Mouse (Mus musculus): ENCODE measurements around the gene Tcap.
"Not testable (repeated sequence)": the region's sequence is repeated elsewhere in the genome, so short reads cannot be mapped to it uniquely, and the experiment has no call there.

Tcap gene

DNA sequence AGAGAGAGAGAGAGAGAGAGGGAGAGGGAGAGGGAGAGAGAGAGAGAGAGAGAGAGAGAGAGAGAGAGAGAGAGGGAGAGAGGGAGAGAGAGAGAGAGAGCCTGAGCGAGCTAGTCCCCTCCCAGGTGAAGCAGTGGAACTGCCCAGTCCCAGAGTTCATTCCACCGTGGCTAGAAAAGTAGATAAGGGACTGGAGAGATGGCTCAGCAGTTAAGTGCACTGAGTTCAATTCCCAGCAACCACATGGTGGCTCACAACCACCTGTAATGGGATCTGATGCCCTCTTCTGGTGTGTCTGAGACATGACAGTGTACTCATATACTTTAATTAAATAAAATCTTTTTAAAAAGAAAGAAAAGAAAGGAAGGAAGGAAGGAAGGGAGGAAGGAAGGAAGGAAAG lies 1.2 kb upstream of the Tcap start:
- DNase-seq, result not testable (repeated sequence)

DNA sequence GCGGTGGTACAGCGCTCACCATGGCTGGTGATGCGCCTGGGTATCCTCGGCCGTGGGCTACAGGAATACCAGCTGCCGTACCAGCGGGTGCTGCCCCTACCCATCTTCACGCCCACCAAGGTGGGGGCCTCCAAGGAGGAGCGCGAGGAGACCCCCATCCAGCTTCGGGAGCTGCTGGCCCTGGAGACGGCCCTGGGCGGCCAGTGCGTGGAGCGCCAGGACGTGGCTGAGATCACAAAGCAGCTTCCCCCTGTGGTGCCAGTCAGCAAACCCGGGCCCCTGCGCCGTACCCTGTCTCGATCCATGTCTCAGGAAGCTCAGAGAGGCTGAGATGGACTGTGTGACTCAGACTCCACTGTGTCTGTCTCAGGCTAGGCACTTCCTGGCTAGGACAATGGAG lies 605 bp downstream of the Tcap start:
- DNase-seq, result no peak

DNA sequence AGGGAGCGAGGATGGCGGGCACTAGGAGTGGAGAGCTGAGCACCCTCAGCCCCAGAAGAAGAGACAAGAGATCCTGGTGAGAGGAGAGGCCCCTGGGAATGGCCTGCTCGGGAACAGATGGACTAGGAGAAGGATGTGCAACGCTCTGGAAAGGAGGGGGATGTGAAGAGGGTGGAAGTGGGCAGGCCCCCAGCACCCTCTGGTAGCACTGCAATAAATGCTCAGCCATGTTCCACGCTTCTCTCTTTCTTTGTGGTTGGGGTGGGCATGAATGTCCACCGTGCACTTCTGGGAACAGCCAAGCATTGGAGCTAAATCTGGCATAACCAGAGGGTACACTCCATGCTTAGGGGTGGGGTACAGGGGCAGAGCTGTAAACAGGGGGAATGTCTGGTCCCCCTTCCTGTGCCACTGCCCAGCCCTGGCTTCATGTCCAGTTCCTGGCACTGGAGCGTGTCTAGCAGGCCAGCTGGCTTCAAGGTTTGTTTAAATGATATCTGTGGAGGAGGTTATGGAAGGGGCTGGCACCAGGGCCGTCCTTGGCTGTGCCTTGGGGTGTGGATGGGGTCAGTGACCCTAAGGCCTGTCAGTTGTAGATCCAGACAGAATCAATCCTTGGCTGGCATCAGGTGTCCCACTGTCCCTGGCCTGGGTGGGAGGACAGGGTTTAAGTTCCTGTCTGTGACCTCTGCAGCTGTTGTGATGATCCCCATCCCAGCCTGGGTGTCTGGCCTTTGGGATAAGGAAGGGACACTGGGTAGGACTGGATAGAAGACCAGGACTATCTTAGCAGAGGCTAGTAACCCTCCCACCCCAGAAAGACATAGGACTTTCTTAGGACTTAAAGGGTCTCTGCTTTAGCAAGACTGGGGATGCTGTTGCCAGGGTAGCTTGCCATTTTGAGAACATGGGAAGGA lies 1.4 kb downstream of the Tcap start:
- DNase-seq, result no peak

DNA sequence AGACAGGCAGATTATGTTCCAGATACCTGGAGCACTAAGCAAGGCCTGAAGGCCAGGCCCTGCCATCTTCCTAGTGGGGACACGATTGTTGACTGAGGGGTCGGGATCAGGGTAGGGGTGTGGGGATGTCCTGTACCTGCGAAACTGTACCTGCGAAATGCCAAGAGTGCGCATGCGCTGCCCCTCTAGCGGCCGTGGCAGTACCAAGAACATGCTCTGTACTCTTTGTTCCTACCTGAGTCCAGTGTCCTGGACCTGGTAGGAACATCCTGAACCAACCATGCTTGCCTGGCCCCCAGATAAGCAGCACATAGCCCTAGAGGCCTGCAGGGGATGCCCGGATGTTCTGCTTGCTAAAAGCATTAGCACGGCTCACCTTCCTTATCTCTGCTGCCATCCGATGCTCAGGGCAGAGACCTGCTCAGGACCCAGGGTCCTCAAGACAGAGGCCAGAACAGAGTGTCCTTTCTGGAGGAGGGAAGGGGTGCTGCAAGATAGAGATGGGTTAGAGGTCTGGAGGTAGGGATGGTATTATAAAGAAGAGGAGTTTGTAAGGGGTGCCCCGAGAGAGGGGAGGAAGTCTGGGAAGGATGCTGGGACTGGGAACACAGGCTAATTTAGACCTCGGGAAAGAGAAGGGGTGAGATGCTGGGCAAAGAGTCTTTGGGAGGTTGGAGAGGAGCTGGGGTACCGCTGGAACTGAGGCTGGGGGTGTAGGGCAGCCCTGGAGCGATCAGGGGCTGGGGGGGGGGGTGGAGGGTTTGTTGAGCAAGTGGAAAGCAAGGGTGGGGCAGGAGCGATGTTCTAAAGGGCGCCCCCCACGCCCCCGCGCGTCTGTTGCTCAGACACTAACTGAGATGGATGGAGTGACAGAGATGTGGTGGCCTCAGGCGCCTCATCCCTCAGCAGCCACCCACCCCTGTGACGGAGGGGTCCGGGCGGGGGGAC lies 2.3 kb downstream of the Tcap start, which contains the start of gene Pnmt:
Gene Pnmt, plus strand, starts transcription at position 813 of the 948 bp plus-strand sequence.
- DNase-seq, result no peak

DNA sequence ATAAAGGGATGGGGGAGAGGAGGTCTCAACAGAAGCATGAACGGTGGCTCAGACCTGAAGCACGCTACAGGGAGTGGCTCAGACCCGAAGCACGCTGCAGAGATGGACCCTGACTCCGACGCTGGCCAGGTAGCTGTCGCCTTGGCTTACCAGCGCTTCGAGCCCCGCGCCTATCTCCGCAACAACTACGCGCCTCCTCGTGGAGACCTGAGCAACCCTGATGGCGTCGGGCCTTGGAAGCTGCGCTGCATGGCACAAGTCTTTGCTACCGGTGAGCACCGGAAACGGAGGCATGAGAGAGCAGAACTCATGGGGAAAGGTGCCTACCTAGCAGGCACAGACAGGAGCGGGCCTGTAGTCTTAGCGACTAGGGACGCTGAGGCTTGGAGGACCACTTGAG lies 3.0 kb downstream of the Tcap start:
- no peak for DNase-seq

DNA sequence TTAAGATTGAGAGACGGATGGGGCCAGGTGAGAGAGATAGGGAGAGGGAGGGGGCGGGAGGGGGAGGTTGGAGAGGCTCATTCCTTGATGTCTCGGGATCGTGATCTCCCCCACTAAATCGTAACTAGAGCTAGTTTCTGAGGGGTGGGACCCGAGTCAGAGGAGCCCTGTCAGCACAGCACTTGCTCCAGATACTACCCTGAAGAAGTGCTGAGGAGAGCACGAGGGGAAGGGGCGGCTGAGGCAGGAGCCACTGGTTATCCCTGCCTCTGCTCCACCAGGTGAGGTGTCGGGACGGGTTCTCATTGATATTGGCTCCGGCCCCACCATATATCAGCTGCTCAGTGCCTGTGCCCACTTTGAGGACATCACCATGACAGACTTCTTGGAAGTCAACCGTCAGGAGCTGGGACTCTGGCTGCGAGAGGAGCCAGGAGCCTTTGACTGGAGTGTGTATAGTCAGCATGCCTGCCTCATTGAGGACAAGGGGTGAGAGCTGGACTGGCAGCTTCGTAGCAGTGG lies 3.5 kb downstream of the Tcap start:
- DNase-seq, result no peak

DNA sequence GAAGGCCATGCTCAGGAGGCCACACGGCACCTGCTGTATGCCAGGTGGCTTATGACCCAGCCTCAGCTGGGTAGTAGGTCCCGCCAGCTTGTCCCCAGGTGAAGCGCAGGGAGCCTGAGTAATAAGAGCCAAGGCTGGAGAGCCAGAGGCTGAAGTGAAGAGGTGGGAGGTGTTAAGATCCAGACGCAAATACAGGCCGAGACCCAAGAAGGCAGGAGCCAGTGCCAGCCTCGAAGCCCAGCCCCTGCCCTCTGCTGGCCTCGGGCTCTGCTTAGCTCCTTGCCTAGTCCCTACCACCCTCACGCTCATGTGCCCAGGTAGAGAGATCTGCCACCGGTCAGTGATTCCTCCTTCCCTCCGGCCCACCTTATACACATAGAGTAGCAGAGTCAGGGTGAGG lies 4.7 kb downstream of the Tcap start:
- no peak for DNase-seq

DNA sequence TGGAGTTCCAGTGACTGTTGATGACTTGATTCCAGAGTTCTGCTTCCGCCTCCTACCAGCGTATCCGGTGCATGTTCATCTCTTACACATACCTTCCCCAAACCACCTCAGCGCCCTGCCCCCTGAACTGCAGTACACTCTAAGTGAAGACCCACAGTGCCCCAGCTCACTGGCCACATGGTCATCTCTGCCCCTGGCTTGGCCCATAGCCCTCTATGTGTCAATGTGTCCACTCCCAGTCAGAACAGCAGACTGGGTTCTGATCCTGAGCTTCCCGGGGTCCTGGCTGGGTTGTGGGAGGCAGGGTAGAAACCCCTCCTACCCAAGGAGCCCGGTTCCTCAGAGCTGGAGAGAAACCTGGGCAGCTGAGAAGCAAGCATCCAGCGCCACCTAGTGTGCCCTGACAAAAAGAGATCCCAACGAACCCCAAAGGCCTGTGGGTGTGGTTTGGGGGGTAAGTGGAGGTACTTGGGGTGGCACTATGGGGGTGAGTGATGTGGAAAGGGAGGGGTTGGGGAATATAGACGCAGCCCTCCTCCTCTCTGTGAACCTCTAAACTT lies 5.7 kb downstream of the Tcap start:
- peak; percentile 54 to 56 for DNase-seq

DNA sequence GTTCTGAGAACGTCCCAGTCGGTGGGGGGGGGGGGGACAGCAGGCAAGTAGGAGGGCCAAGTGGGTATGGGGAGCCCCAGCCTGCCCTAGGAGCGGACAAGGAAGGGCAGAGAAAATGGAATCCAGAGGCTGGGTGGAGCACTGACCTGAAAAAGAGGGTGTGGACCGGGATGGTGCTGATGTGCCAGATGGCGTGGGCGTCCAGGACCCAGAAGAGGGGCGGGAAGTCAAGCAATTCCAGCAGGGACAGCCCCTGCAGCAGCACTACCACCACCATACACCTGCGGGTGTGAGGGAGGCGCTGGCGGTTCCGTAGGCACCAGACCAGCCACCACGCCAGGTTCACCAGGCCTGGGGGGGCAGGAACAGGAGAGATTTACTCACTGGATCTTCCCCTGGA lies 6.5 kb downstream of the Tcap start:
- no peak for DNase-seq

DNA sequence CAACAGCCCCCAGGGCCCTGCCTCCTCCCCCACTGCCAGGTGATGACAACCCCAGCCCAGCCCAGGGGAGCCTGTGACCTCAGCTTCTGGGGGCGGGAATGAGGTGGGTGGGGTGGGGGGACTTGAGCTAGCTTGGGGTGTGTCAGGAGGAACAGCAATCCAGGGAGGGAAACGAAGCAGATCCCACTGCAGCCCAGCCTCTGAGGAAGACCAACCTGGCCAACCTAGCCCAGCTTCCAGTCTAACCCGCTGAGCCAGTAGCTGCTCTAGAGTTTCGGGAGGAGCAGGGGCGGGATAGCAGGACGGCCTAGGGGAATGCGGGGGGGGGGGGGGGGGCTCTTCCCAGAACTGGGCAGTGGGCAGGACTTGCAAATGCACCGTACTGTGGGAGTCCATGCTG lies 8.4 kb downstream of the Tcap start:
- no peak for DNase-seq

DNA sequence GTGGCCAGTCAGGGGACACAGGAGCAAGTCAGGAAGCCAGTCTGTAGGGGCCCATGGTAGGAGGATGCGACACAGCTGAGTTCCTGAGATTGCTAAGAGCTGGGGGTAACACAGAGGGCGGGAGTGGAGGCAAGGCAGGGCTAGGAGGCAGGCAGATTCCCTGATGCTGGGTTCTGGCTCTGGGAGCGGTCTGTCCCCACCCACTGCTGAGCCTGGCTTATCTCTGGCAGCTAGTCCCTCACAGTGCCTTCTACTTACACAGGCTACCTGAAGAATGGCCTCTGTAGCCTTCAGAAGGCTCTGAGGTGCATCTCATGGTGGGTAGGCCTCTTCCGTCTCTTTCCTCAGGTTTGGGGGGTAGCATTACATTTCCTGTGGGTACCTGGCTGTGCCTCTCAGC lies 9.0 kb downstream of the Tcap start:
- no peak for DNase-seq

DNA sequence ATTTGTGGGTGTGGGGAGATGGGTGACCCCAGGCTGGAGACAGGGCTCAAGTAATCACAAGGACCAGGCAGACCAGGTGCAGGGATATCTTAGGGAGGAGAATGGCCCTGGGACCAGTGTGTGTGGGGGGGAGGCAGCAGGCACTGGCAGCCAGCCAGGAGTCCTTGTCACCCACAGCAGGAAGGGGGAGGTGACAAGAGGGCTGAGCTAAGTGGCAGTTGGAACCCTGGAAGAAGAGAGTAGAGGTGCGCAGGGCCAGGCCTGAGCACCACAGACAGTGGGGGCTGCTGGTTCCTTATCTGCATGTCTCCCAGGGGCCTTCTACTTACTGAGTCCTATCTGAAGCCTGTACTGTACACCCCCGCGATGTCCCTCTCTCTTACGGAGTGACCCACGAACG lies 9.7 kb downstream of the Tcap start:
- no peak for DNase-seq

DNA sequence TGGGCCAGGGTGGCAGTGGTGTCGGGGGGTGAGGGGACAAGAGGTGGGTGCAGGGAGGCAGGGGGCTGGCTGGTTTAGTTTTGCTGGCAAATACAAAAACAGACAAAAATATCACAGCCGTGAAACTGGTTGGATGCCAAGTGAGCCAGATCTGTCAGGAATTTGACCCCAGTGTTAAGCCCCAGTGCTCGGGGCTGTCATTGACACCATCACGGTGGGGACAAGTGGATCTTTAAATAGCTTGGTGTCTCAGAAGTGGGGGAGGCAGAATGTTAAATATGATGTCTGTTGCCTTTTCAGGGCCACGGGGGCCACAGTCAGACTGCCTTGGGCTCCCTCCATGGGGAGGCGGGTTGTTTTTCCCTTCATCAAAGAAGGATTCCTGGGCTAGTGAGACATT lies 10.7 kb downstream of the Tcap start:
- DNase-seq, result no peak

DNA sequence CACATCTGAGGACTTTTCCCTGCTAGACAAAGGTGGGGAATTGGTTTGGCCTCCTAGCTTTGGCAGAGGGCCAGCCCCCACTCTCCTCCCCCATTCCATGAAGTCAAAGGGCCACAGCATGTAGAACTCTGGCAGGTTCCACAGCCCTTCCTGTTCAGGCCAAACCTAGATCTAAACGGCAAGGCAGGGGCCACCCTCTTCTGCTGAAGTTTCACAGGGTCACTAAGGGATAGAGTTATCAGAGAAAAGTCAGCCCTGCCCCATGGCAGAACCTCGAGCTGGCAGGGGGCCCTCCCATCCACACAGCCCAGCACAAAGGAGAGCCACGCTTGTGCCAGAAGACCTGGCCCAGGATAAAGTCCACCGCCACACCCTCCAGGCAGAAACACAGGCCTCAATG lies 11.4 kb downstream of the Tcap start:
- no peak for DNase-seq

DNA sequence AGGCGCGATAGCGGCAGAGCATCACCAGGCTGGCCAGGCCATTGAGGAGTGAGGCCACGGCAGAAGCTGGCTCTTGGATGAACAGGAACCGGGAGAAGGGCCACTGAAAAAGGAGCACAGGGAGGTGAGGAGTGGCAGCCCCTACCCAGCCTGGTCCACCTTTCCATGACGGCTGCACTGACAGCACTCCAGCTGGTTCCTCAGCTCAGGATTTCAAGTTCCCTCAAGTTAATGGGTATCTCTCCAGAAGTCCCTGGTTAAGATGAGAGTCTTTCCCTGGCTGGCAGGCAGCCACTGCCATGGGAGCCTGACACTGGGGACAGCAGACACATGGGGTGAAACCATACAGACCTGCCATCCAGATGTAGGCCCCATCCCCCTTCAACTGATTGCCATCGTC lies 14.3 kb downstream of the Tcap start:
- no peak for DNase-seq

DNA sequence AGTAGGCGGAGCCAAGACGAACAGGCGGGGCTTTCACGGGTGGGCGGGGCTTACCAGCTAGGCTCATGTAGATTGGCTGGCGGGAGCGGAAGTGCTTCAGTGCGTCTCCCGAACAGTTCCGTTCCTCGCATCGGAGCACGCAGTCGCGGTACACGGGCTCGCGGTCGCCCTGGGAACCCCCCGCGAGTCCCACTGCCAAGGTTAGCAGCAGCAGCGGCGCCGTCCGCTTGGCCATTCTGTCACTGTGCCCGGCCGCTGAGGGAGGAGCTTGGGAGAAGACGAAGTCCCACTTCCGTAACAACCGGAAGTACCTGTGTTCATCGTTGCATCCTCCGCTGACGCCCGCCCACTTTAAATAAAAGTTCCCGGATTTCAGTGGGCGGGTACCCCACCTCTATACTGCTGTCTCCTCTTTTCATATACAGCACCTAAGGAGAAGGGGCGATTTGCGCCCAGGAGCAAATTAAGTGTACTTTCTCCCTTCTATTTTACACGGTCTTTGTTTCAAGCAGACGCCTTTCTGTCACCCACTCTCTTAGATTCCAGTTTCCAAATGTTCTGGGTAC lies 16.6 kb downstream of the Tcap start, which contains the start of gene Pgap3:
Gene Pgap3, minus strand, starts transcription at position 330 of the 566 bp plus-strand sequence.
- peak; percentile 92 to 93 for DNase-seq

DNA sequence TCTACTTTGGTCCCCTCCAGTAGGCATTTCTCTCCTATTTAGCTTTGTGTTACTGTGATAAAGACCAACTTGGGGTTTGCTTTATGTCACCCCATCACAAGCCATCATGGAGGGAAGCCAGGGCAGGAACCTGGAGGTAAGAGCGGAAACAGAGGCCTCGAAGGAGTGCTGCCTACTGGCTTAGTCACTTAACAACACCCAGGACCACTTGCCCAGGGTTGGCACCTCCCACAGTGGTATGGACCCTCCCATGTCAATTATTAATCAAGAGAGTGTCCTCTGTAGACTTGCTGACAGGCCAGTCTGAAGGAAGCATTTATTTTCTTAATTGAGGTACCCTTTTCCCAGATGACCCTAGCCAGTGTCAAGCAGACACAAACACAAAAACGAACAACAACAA lies 17.2 kb downstream of the Tcap start:
- DNase-seq, result peak in 1 of 2 experiments; percentile 27

DNA sequence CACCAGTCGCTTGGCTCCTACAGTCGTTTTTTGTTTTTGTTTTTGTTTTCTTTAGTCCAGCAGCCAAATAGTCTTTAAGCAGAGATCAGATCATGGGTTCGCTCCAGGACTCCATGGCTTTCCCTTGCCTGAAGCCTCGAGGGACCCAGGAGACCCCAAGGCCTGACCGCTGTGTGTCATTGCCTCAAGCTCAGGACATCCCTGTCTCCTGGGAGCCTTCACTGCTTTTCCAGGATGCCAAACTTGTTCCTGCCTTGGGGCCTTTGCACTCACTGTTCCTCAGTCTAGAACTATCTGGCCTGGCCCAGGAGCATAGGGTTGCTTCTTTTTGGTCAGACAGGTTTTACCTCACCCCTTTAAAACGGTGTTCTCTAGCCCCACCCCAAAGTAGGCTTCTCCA lies 23.0 kb downstream of the Tcap start:
- no peak for DNase-seq

DNA sequence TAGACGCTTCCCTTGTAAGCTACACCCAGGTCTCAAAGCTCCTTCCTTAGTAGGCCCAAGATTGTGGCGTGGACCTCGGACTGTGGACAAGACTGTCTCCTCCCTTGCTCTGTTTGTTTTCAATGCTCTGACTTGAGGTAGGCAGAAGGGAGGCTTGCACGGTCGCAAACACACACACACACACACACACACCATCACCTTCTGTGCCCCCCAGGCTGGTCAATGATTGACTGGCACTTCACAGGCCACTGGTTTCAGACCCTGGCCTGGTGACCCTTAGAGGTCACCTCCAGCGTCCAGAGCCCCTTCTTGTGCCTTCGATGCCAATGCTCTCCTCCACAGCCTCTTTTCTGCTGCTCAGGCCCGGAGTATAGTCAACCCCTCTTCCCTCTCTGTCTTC lies 25.3 kb downstream of the Tcap start:
- no peak for DNase-seq

DNA sequence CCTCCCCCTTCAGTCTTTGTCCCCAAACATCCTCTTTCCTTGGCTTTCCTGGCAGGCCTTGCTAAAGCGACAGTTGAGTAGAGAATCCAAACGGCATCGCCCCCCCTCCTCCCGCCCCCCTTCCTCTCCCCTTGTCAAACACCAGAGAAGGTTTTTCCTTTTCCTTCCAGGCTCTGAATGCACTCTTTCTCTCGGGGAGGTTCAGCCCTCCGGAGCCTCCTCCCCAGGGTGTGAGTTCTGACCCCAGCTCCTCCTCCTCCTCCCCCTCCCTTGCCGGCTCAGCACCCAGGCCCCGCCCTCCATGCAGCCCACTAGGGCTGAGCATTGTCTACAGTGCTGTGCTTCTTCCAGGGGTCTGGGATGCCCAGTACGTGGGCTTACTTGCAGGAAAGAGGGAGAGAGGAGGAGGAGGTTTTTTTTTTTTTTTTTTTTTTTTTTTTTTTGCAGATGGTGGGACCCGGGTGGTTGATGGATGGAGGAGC lies 25.8 kb downstream of the Tcap start:
- no peak for DNase-seq

DNA sequence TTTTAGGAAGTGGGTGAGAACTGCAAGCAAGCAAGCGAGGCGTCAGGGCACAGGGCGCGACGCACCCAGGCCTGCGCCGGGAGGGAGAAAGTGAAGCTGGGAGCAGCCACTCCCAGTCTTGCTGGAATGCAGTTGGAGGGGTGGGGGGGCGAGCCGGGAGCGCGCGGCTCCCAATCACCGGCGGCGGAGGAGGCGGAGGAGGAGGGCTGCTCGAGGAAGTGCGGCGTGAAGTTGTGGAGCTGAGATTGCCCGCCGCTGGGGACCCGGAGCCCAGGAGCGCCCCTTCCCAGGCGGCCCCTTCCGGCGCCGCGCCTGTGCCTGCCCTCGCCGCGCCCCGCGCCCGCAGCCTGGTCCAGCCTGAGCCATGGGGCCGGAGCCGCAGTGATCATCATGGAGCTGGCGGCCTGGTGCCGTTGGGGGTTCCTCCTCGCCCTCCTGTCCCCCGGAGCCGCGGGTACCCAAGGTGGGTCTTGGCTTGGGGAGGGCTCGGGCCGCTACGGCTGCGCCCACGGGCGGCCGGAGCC lies 28.7 kb downstream of the Tcap start, which contains the start of gene Erbb2:
Gene Erbb2, plus strand, starts transcription at position 198 of the 524 bp plus-strand sequence.
- peak; percentile 13 to 29 for DNase-seq

DNA sequence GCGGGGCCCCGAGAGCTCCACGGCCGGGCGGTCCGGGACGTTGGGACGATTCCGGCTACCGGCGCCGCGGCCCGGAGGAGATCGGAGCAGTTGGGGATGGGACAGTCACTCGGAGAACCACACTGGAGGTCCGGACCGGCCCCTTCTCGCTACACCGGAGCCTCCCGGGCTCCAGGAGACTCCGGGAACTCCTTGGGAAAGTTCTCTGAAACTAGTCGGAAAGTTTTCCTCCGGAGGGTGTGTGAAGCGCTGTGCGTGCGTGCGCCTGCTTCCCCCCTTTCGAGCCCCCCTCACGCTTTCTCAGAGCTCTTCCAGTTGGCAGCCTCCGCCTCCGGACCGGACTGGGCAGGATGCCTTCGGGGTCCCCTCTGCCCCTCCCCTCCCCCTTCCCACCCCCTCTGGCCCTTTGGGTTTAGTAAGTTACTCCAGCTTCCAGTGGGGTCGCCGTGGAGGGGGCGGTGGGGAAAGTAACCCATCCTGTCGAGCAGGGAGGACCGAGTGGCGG lies 29.2 kb downstream of the Tcap start:
- peak; percentile 16 to 20 for DNase-seq
